Mouse (Mus musculus): ENCODE measurements at regions not wholly inside any gene's neighbourhood (a gene's known extent, or its start where the extent isn't known, plus 50 kb on each side); places are given as distances from the start of the nearest gene placed in this dataset.

GRCm38 (mm10) chr13:52772081-52772480 lies 157.4 kb downstream of the Auh start:
- Histone ChIP-seq H3K27me3 (ENCODE audit: insufficient read depth, low read length) (no peaks in the 10 kb centered on the region), H3K9me3 (ENCODE audit: low read length) (no peaks in the 10 kb centered on the region), H3K36me3 (replicated peaks; ENCODE audit: insufficient read depth, low read length) (no peaks in the 10 kb centered on the region), H3K4me3 (ENCODE audit: low read depth, low read length) (no peak overlapping the region), H3K27ac (ENCODE audit: low read depth) (no peak overlapping the region), H3K4me2 (ENCODE audit: low read depth, low read length) (no peak overlapping the region), H3K4me1 (ENCODE audit: insufficient read depth) (peaks cover 6% of the 10 kb centered on the region; the same call in 1 of the 2 replicates), H3K9ac (replicated peaks) (no peak overlapping the region)
- no peak for TF ChIP-seq EP300 (IDR thresholded peaks at IDR 0.05; ENCODE audit: low read depth)
- no peak for TF ChIP-seq CTCF (IDR thresholded peaks at IDR 0.05; ENCODE audit: low read depth)
- ATAC-seq, result peak; percentile 66
- 63% methylated on average over 4 of the region's 4 CpGs for WGBS (ENCODE audit: insufficient replicate concordance)
- DNase-seq, result no peak

GRCm38 (mm10) chr13:52777396-52778034 lies 152.0 kb downstream of the Auh start:
- no peak overlapping the region for H3K4me3 ChIP-seq (ENCODE audit: low read depth, low read length)
- DNase-seq, result no peak

GRCm38 (mm10) chr13:52778848-52779247 lies 150.6 kb downstream of the Auh start:
- no peak overlapping the region for H3K4me3 ChIP-seq (ENCODE audit: low read depth, low read length)
- H3K36me3 ChIP-seq (replicated peaks; ENCODE audit: insufficient read depth, low read length), result no peaks in the 10 kb centered on the region
- no peak overlapping the region for H3K27ac ChIP-seq (ENCODE audit: low read depth)
- H3K4me2 ChIP-seq (ENCODE audit: low read depth, low read length), result no peak overlapping the region
- DNase-seq (no peak), ATAC-seq (no peak)
- H3K9ac ChIP-seq (replicated peaks), result no peak overlapping the region
- WGBS (ENCODE audit: insufficient replicate concordance), result 51% methylated on average over 4 of the region's 4 CpGs
- no peaks in the 10 kb centered on the region for H3K4me1 ChIP-seq (ENCODE audit: insufficient read depth)
- H3K9me3 ChIP-seq (ENCODE audit: low read length), result no peaks in the 10 kb centered on the region
- TF ChIP-seq EP300 (IDR thresholded peaks at IDR 0.05; ENCODE audit: low read depth), result no peak
- no peak for TF ChIP-seq CTCF (IDR thresholded peaks at IDR 0.05; ENCODE audit: low read depth)
- no peaks in the 10 kb centered on the region for H3K27me3 ChIP-seq (ENCODE audit: insufficient read depth, low read length)

More at GRCm38 (mm10) chr13:52777396-52778034, 152.0 kb downstream of the Auh start:
- H3K4me1 ChIP-seq (ENCODE audit: insufficient read depth), result no peaks in the 10 kb centered on the region
- H3K9me3 ChIP-seq (ENCODE audit: low read length), result no peaks in the 10 kb centered on the region
- 63% methylated on average over 6 of the region's 6 CpGs for WGBS (ENCODE audit: insufficient replicate concordance)
- H3K9ac ChIP-seq (replicated peaks), result no peak overlapping the region
- H3K4me2 ChIP-seq (ENCODE audit: low read depth, low read length), result no peak overlapping the region
- H3K27ac ChIP-seq (ENCODE audit: low read depth), result no peak overlapping the region
- H3K36me3 ChIP-seq (replicated peaks; ENCODE audit: insufficient read depth, low read length), result no peaks in the 10 kb centered on the region
- peak; percentile 78 for TF ChIP-seq EP300 (IDR thresholded peaks at IDR 0.05; ENCODE audit: low read depth)
- TF ChIP-seq CTCF (IDR thresholded peaks at IDR 0.05; ENCODE audit: low read depth), result no peak
- peak; percentile 43; the same call in 1 of the 2 replicates for ATAC-seq
- no peaks in the 10 kb centered on the region for H3K27me3 ChIP-seq (ENCODE audit: insufficient read depth, low read length)
